Mouse (Mus musculus) hematopoietic stem cell, adult 5-6 weeks (primary cell): Measurements from ENCODE around the gene Nanos2. TPM values are rescaled to one million over a fixed set of nuclear protein-coding genes. Genes with fewer than 3 reads are reported as not detected.

Experiments
- ATAC-seq, 2 experiments: fragments of 125-278 bp in 1 of 2; replicated peaks in 1 of 2; 2 replicates each; pipeline ENCODE4 v1.8.0; 2016 to 2017; ENCODE audit warnings: inconsistent platforms in 2 of 2, mild to moderate bottlenecking in 2 of 2, moderate number of reproducible peaks in 2 of 2, low read depth in 1 of 2, moderate TSS enrichment in 1 of 2; ENCODE audit not compliant: low FRiP score in 2 of 2, poor library complexity in 2 of 2, severe bottlenecking in 2 of 2, insufficient read depth in 1 of 2, low TSS enrichment in 1 of 2
- total RNA-seq: library from RNA; stranded (forward); fragments of 172-1452, 232-1000 nt; gene quantifications from 2 replicates; pipeline ENCODE4 v1.2.3, GENCODE M21; 2017

Nanos2 gene
- not detected in 2 replicates for total RNA-seq

- no peak for ATAC-seq
Measured at GRCm38 (mm10) chr7:18987100-18987499, at the start of gene Nanos2. Nanos2 (plus strand) TSS chr7:18987400.

- no peak for ATAC-seq
Measured at GRCm38 (mm10) chr7:18942376-18942775, 44.8 kb upstream of the Nanos2 start.

GRCm38 (mm10) chr7:18942815-18943214 is 44.4 kb upstream of the Nanos2 start:
- no peak for ATAC-seq

GRCm38 (mm10) chr7:18948151-18948550 is 39.0 kb upstream of the Nanos2 start:
- ATAC-seq: no peak

GRCm38 (mm10) chr7:18949781-18950522 is 37.2 kb upstream of the Nanos2 start:
- ATAC-seq: no peak

GRCm38 (mm10) chr7:18950523-18951315 is 36.5 kb upstream of the Nanos2 start:
- peak; percentile 65 to 79 for ATAC-seq

- ATAC-seq: peak; percentile 71 to 76; a peak in 2 of 4 replicates
Measured at GRCm38 (mm10) chr7:18951397-18951796, 35.8 kb upstream of the Nanos2 start.

- ATAC-seq: peak; percentile 10 to 19; a peak in 1 of 4 replicates
Measured at GRCm38 (mm10) chr7:18957569-18958383, 29.4 kb upstream of the Nanos2 start.

GRCm38 (mm10) chr7:18958384-18958766 is 28.8 kb upstream of the Nanos2 start:
- ATAC-seq: no peak

- 0 out of 4 replicates have a peak, but pooled peaks have one; percentile 7 to 18 for ATAC-seq
Measured at GRCm38 (mm10) chr7:18959446-18959845, 27.8 kb upstream of the Nanos2 start.

- ATAC-seq: no peak
Measured at GRCm38 (mm10) chr7:18962171-18962792, 24.9 kb upstream of the Nanos2 start.

- no peak for ATAC-seq
Measured at GRCm38 (mm10) chr7:18962795-18963194, 24.4 kb upstream of the Nanos2 start.

- no peak for ATAC-seq
Measured at GRCm38 (mm10) chr7:18963294-18963843, 23.8 kb upstream of the Nanos2 start.

GRCm38 (mm10) chr7:18965312-18965711 is 21.9 kb upstream of the Nanos2 start:
- no peak for ATAC-seq

- peak in 1 of 2 experiments; percentile 22; a peak in 1 of 4 replicates for ATAC-seq
Measured at GRCm38 (mm10) chr7:18967603-18968002, 19.6 kb upstream of the Nanos2 start.

- no peak for ATAC-seq
Measured at GRCm38 (mm10) chr7:18970956-18971355, 16.2 kb upstream of the Nanos2 start.

GRCm38 (mm10) chr7:18978381-18978780 is 8.8 kb upstream of the Nanos2 start:
- ATAC-seq: no peak
